Mouse (Mus musculus): ENCODE measurements at regions not wholly inside any gene's neighbourhood (a gene's known extent, or its start where the extent isn't known, plus 50 kb on each side); places are given as distances from the start of the nearest gene placed in this dataset.

- no peak for DNase-seq (ENCODE audit: low read depth, low spot score)
These were observed 57.7 kb upstream of the Ror1 start for GRCm38 (mm10) chr4:100037868-100038267.

GRCm38 (mm10) chr4:100039741-100040140 is 55.9 kb upstream of the Ror1 start:
- DNase-seq (ENCODE audit: low read depth, low spot score): no peak

GRCm38 (mm10) chr4:100041982-100042381 is 53.6 kb upstream of the Ror1 start:
- DNase-seq (ENCODE audit: low read depth, low spot score): no peak

- DNase-seq (ENCODE audit: low read depth, low spot score): peak; percentile 80
These were observed 50.3 kb upstream of the Ror1 start for GRCm38 (mm10) chr4:100045164-100045906.

Data from skeletal muscle tissue, adult 2 months (tissue).